Mouse (Mus musculus) layer of hippocampus, postnatal 25 days (tissue): ENCODE results near the gene Camkk1. TPM values are rescaled to one million over a fixed set of nuclear protein-coding genes. Genes with fewer than 3 reads are reported as not detected.

Experiments used
- DNase-seq, 2 experiments: peaks; one replicate each; pipeline ENCODE4 v3.0.0; 2022; ENCODE audit warnings: mixed read lengths in 2 of 2, low spot score in 1 of 2; ENCODE audit errors: extremely low spot score in 1 of 2
- total RNA-seq, 2 experiments: library from RNA; stranded (reverse); gene quantifications; 2 replicates each; pipeline ENCODE4 v1.2.3; 2021

Camkk1 gene
- total RNA-seq, 2 experiments from 2014 or later, result 128 to 155 TPM

DNA sequence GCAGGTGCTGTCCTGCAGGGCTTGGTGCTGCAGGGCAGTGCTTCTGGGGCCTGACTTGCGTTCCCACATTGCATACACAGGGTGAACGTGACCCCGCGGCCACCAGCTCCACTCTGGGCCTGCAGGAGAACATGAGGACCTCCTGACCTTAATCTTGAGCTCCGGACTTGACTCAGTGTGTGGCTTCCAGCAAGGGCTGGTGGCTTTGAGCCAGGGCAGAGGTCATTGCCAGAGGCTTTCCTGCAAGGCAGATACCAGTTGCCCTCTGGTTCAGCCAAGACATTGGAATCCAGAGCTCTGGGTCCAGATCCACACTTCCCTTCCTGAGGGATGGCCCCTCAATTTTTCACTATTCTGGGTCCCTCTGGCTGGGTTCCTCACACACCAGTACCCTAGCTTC, 4.8 kb upstream of the Camkk1 start:
- DNase-seq, result no peak

DNA sequence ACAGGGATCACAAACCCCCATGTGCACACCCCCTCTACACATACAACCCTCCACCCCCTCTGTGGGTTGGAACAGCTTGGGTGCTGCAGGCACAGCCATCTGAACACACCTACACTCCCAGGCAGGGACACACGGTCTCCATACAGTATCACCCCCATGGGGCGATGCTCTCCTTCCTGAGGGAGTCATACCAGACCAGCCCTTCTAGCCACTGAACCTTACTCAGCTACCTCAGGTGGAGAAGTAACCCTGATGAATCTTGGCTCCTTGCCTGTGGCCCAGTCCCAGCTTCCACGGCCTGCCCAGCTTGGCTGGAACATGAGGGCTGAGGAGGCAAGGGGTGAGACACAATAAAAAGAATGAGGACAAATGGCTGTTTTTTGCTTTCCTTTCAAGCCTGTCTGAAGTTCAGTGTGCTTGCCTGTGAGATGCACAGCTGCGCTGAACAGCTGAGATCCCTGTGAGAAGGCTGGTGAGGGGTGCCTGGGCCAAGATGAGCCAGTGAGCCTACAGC, 3.9 kb upstream of the Camkk1 start:
- peak; percentile 27 to 52 for DNase-seq

DNA sequence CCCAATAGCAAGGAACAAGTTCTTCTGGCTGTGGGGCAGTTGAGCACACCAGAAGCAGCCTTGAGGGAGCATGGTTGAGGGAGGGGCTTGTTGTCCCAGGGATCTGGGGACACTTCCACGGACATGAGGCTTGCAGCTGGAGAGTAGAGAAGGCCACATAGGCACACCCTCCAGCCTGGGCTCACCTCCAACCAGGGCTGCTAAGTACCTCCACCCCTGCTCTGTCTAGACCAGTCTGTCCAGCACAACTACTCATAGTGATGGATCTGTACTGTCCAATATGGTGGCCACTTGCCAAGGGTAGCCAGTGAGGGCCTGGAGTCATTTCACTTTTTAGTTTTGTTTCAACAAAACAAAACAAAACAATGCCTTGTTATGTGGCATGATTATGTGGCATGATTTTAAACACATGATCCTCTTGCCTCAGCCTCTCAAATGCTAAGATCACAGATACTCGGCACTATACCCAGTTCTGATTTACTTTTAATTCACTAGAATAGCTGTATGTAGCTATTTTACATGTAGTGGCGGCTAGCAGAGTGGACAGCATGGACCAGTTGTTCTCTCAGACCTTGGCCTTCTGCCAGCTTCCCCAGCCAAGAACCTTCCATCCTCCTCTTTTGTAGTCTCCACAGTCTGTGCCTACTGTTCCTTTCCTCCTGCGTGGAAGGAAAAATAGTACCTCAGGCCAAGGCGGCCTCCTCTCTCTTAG, 3.3 kb upstream of the Camkk1 start:
- peak in 1 of 2 experiments; percentile 43 for DNase-seq

DNA sequence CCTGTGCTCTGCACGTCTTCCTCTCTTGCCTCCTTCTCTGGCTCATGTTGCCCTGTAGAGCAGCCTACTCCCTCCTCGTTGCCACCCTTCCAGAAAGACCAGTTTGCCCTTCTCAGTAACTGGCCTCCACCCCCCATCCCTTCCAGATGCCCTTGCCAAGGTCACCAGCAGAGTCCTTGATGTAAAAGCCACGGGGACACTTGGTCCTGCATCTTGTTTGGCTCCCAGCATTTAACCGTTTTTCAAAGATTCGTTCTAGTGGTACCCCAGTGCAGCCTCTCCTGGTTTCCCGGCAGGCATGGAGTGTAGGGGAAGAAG, 2.7 kb upstream of the Camkk1 start:
- no peak for DNase-seq

DNA sequence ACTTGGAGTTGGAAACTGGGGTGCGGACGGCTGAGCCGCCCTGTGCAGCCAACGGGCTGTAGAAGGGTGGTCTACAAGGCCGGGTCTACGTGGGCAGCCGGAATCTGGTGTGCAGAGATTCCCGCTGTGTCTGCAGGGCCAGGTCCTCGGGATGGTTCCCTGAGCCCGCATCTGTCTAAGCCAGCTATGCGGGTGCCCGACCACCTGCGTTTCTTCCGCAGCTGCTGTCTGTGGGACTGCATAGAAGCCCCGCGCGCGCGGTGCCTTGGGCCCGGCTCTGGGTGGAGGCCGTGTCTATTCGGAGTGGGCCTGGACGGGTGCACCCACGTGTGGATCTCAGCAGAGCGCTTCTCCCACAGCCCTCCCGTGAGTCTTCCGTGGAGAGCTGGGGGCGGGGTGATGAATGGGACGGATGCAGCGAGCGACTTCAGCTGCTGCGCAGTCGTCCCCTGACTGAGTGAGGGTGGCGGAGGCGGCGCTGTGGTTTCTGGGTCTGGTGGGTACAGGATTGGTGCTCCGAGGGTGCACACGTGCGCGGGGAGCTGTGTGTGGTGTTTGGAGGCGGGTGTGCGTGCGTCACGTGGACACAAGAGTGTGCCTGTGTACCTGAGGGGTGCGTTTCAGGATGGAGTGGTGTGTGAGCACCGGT, 463 bp downstream of the Camkk1 start:
- peak; percentile 57 to 61 for DNase-seq

DNA sequence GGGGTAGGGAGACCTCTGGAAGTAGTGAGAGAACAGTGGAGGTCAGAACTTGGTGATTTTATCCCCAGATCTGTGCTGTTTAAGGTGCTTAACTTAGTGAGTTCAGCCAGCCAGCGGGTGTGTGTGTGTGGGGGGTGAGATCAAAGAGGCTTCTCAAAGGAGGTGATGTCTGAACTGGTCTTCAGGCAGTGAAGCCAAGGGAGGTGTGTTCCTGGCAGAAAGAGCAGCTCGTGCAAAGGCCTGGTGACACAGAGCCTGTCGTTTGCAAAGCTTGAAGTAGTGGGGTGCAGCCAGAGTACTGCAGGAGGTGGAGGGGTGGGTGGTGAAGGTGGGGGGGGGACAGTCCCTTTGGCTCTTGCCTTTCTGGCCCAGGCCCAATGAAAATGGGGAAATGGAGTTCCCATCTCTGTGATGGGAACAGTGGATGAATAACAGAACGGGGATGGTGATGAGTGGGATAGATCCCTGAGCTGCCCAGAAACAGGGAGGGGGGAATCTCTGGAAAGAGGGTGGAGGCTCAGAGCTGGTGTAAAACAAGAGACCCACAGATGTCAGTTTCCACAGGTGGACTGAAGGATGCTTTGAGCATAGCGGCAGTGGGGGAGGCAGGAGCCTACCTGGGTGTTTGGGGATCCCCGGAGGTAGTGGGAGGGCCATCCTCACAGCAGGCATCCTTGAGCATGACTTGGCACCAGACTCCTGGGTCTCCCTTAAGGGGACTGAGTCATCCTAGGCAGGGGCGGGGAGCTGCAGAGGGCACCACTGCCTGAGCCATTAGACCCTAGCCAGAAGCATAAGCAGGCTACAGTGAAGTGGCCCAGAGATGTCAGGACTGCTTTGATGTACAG, 2.4 kb downstream of the Camkk1 start:
- no peak for DNase-seq

DNA sequence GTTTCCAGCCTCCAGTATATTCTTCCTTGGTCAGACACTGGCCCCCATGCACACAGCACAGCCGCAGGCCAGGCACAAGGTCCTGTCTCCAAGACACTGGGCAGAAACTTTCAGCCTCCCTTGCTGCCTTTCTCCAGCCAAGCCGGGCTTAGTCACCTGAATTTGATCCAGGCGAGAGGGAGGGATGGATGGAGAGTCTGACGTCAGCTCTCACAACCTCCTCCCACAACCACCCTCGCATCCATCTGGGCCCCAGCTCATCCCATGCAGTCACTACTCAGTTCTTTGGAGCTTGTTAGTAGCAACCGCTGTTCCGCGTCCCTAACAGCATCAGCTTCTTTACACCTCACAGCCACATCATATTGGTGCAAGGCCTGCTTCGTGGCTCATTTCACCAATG, 4.3 kb downstream of the Camkk1 start:
- peak; percentile 54 to 67 for DNase-seq

DNA sequence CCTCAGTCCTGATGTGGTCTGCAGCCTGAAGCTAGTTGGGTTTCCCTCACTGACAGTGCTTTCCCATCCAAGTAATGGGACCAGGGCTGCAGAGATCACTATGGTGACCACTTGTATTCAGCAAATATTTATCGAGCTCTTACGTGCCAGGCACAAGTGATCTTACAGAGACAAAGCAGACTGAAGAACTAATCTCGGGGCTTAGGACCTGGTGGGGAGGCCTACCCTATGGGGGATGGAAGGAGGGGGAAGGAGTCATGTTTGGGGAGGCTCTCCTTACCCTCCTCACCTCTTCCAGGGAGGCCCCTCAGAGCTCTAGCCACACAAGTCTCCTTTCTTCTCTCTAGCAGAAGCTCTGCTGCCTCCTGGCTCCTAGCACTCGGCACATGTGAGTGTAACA, 5.0 kb downstream of the Camkk1 start:
- DNase-seq, result no peak

DNA sequence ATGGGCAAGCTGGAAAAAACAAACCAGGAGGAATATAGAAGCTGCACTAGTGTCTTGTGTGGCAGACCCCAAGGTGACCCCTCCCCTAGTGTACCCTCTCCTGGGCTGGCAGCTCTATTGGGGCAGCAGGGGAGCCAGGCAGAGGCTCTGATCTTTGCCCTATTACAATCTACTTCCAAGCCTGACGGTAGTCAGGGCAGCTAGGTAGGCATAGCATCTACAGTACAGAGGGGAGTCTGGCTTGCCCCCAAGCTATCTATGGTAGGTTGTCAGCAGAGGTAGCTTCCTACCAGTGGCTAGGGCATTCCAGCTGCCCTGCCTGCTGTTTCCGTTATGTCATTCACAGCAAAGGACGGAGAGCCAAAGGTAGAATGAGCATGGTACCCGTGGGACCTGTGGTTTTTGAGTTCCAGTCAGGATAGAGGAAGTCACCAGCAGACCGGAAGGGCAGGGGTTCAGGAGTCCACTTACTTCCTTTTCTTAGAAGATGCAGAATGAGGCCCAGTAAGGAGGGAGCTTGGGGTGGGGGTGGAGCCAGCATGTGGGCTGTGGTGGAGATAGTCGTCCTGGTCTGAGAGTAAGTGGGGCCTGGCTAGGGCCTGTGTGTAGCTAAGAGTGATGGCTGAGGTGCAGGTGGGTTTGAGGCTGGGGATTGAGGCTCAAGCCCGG, 5.6 kb downstream of the Camkk1 start:
- DNase-seq, result no peak

DNA sequence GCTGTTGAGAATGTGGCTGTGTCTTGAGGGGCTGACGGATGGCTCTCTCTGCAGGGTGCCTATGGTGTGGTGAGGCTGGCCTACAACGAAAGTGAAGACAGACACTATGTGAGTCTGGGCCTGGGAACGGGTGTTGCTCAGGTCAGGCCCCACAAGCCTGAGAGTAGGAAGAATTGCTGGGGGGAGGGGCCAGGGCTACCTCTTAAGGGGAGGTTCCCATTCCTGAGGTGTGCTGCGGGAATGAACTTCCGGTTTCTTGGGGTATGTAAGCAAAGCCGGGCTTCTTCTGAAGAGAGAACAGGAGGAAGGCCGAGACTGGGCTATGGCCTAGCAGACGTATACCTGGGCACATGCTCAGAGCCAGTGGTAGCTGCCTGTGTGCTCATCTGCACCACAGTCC, 8.2 kb downstream of the Camkk1 start:
- no peak for DNase-seq

DNA sequence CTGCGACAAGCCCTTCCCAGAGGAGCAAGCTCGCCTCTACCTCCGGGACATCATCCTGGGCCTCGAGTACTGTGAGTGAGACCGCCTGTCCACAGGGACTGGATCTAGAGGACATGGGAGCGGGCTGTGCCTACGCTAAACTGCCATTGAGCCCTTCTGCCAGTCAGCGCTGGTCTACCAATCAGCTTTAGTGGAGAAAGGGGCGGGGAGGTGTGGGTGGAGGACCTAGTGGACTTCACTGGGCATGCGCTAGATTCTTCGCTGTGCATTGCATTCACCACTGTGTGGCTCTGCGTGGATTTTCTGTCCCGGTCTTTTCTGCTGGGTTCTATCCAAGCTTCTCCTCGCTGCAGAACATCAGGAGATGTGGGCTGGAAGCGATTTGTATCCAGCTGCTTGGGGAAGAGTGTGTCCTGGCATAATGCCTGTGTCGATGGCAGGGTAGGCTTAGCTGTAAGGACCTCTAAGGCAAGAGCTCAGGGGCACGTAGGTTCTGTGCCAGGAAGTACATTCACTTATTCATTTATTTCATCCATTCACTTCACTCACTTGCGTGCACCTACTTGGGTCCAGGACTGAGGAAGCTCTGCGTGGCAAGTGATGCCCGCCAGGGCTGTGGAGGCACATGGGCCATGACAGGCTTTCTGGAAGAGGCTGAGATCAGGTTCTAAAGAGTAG, 12.2 kb downstream of the Camkk1 start:
- peak; percentile 61 to 66 for DNase-seq

DNA sequence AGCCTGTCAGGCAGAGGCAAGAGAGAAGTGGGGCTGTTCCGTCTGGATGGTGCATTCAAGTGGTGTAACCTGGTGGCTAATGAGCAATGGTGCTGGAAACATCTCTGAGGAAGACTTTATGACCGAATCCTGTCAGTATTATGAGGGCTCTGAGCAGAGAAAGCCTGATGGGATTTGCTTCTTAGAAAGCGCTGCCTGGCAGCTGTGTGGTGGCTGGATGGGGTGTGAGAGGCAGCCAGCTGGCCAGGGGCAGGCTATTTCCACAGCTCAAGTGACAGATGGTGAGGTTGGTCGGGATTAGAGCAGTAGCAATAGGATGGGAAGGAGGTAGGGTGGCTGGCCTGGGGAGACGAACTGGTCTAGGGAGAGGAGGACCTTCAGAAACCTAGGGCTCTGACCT, 12.7 kb downstream of the Camkk1 start:
- no peak for DNase-seq

DNA sequence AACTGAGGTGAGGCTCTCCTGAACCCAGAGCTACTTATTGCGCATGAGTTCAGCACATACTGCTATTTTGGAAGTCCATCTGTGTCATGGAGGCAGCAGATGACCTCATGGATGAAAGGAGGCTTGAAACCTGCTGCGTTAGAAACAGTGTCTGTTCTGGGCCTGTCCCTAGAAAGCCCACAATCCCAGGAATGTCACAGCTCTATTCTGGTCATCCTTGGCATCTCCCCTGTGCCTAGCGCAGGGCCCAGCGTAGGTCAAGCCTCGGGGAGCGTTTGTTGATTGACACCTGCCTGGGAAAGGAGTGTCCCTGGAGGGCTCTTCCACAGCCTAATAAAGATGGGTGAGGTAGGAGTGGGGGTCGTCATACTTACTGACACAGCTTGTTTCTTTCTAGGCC, 17.3 kb downstream of the Camkk1 start:
- DNase-seq, result no peak

DNA sequence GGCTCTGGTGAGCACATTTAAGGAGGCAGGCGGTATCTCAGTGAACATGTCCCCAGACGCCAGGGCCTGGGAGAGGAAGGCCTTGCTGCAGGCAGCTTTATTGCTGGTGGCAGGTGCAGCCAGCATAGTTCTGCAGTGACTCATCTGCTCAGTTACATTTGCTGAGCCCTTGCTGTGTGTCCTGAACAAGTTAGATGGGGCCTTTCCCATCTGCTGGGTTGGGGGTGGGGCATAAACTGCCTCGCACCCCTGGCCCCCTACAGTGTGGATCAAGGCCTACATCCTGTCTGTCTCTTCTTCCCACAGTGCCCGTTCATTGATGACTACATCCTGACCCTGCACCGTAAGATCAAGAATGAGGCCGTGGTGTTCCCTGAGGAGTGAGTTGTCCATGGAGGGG, 18.1 kb downstream of the Camkk1 start:
- no peak for DNase-seq

DNA sequence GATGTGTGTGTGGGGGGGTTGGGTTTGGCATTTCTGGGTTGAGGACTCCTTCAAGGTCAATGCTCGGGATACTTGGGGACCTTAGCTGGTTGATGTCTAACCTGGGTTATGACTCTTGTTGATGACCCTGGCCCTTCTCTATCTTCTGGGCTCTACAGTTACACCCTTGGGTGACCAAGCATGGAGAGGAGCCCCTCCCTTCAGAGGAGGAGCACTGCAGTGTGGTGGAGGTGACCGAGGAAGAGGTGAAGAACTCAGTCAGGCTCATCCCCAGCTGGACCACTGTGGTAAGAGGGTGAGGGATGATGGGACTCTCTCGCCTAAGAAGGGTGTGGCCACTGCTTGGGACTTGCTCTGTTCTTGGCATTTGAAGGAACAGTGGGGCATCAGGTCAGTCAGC, 18.9 kb downstream of the Camkk1 start:
- DNase-seq, result no peak

DNA sequence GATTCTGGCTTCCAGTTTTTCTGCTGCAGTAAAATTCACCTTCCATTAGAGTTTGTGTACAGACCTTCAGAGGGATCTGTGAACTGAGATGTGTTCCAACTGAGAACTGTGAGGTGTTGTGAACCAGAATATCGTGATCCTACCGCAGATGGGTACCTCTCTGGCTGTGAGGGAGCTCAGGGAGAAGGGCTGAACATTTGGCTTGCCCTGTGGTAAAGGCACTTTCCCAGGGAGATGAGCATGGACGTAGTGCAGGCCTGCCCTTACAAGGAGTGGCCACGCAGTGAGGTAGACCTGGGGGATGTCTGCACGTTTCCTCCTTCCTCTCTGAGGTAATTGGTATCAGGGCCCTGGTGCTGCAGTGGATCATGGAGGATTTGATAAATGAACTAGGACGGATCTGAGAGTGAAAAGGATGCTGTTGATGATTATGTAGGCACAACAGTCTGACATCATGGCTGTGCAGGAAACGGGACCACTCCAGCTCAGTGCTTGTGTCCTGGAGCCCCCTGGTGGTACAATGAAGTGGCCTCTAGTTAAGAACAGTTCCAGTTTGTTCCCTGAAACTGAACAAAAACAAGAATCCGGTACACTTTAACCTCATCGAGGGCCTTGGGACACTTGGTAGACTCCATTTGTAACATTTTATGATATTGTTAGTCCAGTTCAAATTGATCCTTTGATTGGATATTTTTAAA, 20.4 kb downstream of the Camkk1 start:
- peak in 1 of 2 experiments; percentile 60 for DNase-seq

DNA sequence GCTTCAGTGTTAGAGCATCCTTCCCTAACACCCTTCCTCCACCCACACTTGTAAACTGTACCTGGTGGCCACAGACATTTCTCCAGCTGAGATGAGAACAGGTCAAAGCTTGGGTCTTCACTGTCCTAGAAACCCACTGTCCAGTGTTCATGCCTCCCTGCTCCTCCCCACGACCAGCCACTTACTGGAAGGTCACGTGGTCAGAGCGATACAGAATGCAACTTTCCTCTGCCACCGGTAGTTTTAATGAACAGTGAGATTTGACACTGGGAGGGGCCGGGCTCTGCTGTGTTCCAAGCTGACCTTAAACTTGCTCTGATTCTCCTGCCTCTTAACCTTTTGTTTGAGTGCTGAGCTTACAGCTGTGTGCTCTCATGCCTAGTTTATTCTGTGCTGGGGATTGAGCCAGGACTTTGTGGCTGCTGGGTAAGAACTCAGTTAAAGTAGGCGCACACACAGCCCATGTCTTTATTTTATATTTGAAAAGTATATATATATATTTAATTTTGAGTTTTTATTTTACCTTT, 25.5 kb downstream of the Camkk1 start:
- DNase-seq, result no peak

DNA sequence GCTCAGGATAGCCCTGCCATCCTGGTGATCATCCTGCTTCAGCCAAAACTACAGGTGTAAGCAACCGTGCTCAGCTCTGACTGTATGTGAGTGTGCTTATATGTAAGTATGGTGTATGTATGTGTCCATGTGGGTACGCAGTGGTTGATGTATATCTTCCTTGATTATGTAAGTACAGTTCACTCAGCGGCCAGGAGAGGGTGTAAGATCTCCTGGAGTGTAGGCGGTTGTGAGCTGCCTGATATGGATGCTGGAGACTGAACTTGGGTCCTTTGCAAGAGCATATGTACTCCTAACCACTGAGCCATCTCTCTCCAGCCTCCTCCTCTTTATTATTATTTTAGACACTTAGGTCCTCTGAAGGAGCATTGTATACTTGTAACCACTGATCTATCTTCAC, 26.0 kb downstream of the Camkk1 start:
- no peak for DNase-seq

DNA sequence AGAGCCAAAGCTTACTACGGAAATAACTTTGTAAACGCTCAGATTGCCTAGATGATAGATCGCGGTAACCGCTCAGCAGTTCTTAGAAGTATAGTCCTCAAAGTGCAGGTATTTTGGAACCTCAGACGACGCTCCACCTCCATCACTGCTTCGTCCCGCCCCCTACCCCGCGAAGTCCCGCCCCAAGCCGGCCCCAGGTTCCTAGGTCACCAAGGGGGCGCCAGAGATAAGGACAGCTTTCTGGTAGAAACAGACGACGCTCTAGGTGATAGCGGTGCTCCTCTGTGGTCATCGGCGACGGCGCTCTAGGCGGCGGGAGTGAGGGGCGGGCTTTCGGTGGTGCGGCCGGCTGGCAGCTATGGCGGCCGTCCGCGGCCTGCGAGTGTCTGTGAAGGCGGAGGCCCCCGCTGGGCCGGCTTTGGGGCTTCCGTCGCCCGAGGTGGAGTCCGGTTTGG, 28.8 kb downstream of the Camkk1 start, which contains the start of gene Ncbp3:
Gene Ncbp3, plus strand, starts transcription at position 242 of the 455 bp plus-strand sequence.
- peak; percentile 86 to 95 for DNase-seq
